Mouse (Mus musculus): ENCODE measurements around the gene Chm. TPM values are rescaled to one million over a fixed set of nuclear protein-coding genes. Genes with fewer than 3 reads are reported as not detected.
"Not testable (repeated sequence)": the region's sequence is repeated elsewhere in the genome, so short reads cannot be mapped to it uniquely, and the experiment has no call there.

Chm gene
- total RNA-seq (2014; fragmentation: Nextera tagmentation), result 8.5 and 10.9 TPM in 2 replicates
- total RNA-seq (2017), result 12.2 and 14.9 TPM in 2 replicates

DNA sequence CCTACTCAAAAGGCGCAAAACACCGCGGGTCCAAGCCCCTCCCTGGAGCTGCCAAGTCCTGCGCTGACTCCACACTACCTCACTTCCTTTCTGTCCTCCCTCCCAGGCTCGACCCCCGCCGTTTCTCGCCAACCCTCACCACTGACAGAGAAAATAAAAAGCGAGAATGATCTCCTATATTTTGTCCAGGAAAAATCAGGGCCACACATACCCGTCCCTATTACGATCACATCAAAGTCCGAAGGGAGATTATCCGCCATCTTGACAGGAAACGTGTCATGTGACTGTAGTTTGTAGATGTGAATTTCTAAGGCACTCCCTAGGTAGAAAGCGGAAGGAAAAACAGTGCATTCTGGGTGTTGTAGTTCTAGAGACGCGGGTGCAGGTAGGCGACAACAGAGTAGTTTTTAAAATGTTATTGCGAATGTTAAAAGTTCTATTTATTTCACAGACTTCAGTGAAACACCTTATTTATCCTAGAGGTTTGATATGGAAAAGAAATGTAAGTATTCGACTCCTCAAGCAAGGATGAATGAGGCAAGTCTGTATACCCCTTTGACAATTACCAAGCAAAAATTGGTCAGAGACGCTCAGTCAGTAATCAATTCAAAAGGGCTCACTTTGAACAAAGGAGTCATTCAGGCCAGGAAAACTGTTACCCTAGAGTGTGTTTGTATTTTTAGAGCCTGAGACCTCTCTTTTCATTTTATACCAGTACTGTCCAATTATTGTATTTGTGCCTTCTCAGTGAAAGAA is at the start of gene Chm:
TSS of gene Chm (minus strand) at position 288 of the 756 bp plus-strand sequence.
- peak; percentile 100 for ATAC-seq (replicated peaks; ENCODE audit: low FRiP score, low TSS enrichment, poor library complexity, severe bottlenecking)

DNA sequence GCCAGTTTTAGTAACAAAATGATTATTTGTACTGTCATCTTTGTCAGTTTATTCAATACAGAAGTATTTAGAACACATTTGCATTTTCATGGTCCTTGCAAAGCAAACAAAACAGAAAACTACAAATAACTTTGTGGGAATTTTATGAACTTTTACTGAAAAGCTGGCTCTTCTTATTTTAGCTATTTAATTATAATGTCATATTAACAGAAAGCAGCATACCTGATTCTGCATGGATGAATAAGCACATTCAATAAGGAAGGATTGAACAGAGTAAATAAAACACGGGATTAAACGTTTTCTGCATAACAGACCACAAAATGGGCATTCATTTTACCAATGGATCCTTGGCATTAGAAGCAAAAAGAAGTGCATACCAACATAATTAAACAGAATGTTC is 8.6 kb upstream of the Chm start:
- ATAC-seq (replicated peaks; ENCODE audit: low FRiP score, low TSS enrichment, poor library complexity, severe bottlenecking), result no peak

GRCm38 (mm10) chrX:113184569-113185229 is 618 bp downstream of the Chm start:
- ATAC-seq (replicated peaks; ENCODE audit: low FRiP score, low TSS enrichment, poor library complexity, severe bottlenecking), result peak; percentile 38

- ATAC-seq (replicated peaks; ENCODE audit: low FRiP score, low TSS enrichment, poor library complexity, severe bottlenecking), result not testable (repeated sequence)
Measured at GRCm38 (mm10) chrX:113180856-113181255, 4.5 kb downstream of the Chm start.

DNA sequence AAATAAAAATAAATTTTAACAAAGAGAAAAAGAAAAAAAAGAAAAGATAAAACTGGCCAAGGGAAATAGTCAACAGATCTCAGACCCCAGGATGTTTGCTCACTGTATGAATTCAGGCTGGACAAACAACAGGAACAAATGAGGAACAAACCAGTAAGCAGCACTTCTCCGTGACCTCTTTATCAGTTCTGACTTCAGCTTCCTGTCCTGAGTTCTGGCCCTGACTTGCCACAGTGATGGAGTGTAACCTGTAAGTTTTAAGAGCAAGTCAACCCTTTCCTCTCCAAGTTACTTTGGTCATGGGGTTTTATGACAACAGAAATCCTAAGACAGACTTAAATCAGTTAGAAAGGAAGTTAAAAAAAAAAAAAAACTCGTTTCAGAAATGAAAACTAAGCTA is 12.6 kb downstream of the Chm start:
- ATAC-seq (replicated peaks; ENCODE audit: low FRiP score, low TSS enrichment, poor library complexity, severe bottlenecking), result no peak

DNA sequence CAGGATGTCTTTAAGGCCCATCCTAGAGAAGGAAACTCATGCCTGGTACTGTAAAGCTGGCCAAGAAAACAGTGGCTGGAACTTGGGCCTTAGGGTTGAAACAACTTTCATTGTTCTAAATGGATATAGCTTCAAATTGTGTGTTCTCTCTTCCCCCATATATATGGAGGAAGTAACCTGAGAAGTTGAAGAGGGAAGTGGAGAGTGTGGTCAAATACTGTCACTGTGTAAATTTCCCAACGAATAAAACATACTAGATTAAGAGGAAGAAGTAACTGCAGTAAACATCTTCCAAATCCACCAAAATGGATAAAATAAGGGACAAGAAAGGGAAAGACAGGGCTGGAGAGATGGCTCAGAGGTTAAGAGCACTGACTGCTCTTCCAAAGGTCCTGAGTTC is 13.0 kb downstream of the Chm start:
- no peak for ATAC-seq (replicated peaks; ENCODE audit: low FRiP score, low TSS enrichment, poor library complexity, severe bottlenecking)

DNA sequence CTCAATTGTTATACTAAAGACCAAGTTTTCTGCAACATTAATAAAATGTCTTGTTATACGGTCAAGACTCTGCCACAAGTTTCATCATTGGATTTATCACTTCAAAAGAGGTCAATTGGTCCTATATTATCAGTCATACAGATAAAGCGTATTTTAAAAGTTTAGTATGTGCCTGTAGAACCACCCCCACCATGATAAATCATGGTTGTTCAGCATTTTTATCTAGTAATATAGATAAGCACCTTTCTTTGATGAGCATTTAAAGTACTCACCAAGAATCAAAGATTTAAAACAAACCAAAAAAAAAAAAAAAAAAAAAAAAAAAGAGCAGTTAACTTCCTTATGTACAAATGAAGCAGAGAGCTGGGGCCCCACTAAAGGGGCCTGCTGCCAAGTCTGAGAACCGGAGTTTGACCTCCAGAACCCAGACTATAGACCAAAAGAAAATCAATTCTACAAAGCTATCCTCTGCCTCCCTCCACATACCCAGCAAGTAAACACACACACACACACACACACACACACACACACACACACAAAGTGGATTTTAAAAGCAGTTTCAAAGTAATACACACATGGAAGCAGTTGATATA is 25.0 kb downstream of the Chm start:
- ATAC-seq (replicated peaks; ENCODE audit: low FRiP score, low TSS enrichment, poor library complexity, severe bottlenecking), result no peak

- no peak for ATAC-seq (replicated peaks; ENCODE audit: low FRiP score, low TSS enrichment, poor library complexity, severe bottlenecking)
Measured at GRCm38 (mm10) chrX:113084171-113084570, 101.1 kb downstream of the Chm start.

DNA sequence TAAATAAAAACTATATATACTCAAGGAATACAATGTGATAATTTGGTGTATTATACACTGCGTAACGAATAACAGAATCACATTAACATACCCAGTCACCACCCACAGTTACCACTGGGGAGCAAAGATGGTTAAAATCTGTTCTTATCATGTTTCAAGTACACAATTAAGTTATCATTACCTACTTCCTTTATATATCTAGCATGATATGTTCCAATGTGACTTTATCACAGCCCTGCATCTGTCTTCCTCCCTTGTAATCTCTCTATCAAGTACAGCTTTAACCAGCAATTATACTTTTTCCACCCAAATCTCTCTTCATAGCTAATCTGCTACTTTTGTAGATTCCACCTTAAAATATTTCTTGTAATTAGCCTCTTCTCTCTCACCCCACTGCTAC is 109.3 kb downstream of the Chm start:
- no peak for ATAC-seq (replicated peaks; ENCODE audit: low FRiP score, low TSS enrichment, poor library complexity, severe bottlenecking)

DNA sequence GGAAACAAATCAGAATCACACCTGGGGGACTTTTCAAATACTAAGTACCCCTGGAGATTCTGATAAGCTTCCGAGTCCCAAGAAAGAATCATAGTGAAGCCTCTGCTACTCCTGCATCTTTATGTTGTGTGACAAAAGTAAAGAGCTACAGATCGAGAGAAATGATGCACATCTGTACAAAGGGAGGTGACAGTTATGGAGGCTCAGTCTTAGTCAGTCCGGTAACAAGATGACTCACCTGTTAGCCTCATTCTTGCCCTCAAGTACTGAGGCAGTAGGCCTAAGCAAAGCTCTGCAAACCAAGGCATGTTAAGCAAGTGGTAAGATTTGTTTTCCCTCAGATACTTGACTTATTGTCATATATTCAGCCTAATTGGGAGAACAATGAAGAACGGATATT is 110.5 kb downstream of the Chm start:
- no peak for ATAC-seq (replicated peaks; ENCODE audit: low FRiP score, low TSS enrichment, poor library complexity, severe bottlenecking)

GRCm38 (mm10) chrX:113003621-113004020 is 181.7 kb downstream of the Chm start:
- no peak for ATAC-seq (replicated peaks; ENCODE audit: low FRiP score, low TSS enrichment, poor library complexity, severe bottlenecking)

GRCm38 (mm10) chrX:113002192-113002591 is 183.1 kb downstream of the Chm start:
- ATAC-seq (replicated peaks; ENCODE audit: low FRiP score, low TSS enrichment, poor library complexity, severe bottlenecking), result no peak

Other genes starting within 250 kb of the Chm start
- 0.24 and 0.96 TPM in 2 replicates for gene Dach2, start 112.0 kb upstream of the Chm start, total RNA-seq (2014; fragmentation: Nextera tagmentation)
- 0.19 and 0.91 TPM in 2 replicates for gene Dach2, start 112.0 kb upstream of the Chm start, total RNA-seq (2017)